Mouse (Mus musculus) CD8-positive naive resting alpha-beta T cell, adult 2 months (primary cell): Measurements from ENCODE around the gene Mlh1.

Experiments used
- DNase-seq, 2 experiments: peaks; one replicate each; pipeline ENCODE4 v3.0.0; 2022; ENCODE audit warnings: low read depth in 2 of 2, low spot score in 2 of 2

Gene Mlh1

GRCm38 (mm10) chr9:111220551-111221080, 51.0 kb downstream of the Mlh1 start:
- no peak for DNase-seq

- no peak for DNase-seq
Measured at GRCm38 (mm10) chr9:111216424-111216823, 55.2 kb downstream of the Mlh1 start.

- DNase-seq: no peak
Measured at GRCm38 (mm10) chr9:111213501-111213900, 58.1 kb downstream of the Mlh1 start.

GRCm38 (mm10) chr9:111211122-111212041, 60.2 kb downstream of the Mlh1 start:
- no peak for DNase-seq

GRCm38 (mm10) chr9:111210412-111210811, 61.2 kb downstream of the Mlh1 start:
- DNase-seq: no peak

GRCm38 (mm10) chr9:111209158-111209699, 62.4 kb downstream of the Mlh1 start:
- DNase-seq: no peak

GRCm38 (mm10) chr9:111208185-111208584, 63.4 kb downstream of the Mlh1 start:
- no peak for DNase-seq

- DNase-seq: no peak
Measured at GRCm38 (mm10) chr9:111207683-111208082, 63.9 kb downstream of the Mlh1 start.

GRCm38 (mm10) chr9:111204601-111205375, 66.8 kb downstream of the Mlh1 start:
- DNase-seq: no peak

GRCm38 (mm10) chr9:111200208-111200607, 71.4 kb downstream of the Mlh1 start:
- DNase-seq: no peak

GRCm38 (mm10) chr9:111198332-111198731, 73.3 kb downstream of the Mlh1 start:
- no peak for DNase-seq

GRCm38 (mm10) chr9:111197712-111198111, 73.9 kb downstream of the Mlh1 start:
- no peak for DNase-seq

GRCm38 (mm10) chr9:111197116-111197515, 74.5 kb downstream of the Mlh1 start:
- DNase-seq: no peak

- no peak for DNase-seq
Measured at GRCm38 (mm10) chr9:111193211-111193610, 78.4 kb downstream of the Mlh1 start.

- no peak for DNase-seq
Measured at GRCm38 (mm10) chr9:111188731-111189130, 82.9 kb downstream of the Mlh1 start.

GRCm38 (mm10) chr9:111186861-111187260, 84.7 kb downstream of the Mlh1 start:
- no peak for DNase-seq

- no peak for DNase-seq
Measured at GRCm38 (mm10) chr9:111184929-111185328, 86.7 kb downstream of the Mlh1 start.

- no peak for DNase-seq
Measured at GRCm38 (mm10) chr9:111182176-111182575, 89.4 kb downstream of the Mlh1 start.

- DNase-seq: no peak
Measured at GRCm38 (mm10) chr9:111178971-111179370, 92.6 kb downstream of the Mlh1 start.
